Mouse (Mus musculus) lung, embryonic 15.5 days (tissue): Measurements from ENCODE around the gene Mgat3. TPM values are rescaled to one million over a fixed set of nuclear protein-coding genes. Genes with fewer than 3 reads are reported as not detected.

Experiments used
- ATAC-seq: fragments of 200-750 bp; cut with Nextera tagmentation; 2 replicates; pipeline ENCODE4 v1.8.0; 2017; ENCODE audit warnings: moderate number of reproducible peaks, borderline replicate concordance; ENCODE audit not compliant: low FRiP score, low TSS enrichment; ENCODE audit errors: extremely low read depth
- H3K27ac ChIP-seq: fragments of 300-500 bp; sonication (generic); 2 replicates; pipeline ENCODE4 v1.5.1; 2015; ENCODE audit warnings: moderate library complexity, mild to moderate bottlenecking, inconsistent platforms
- H3K27me3 ChIP-seq: fragments of 300-500 bp; sonication (generic); 2 replicates; pipeline ENCODE4 v1.6.1; 2015; ENCODE audit warnings: inconsistent platforms
- H3K36me3 ChIP-seq: fragments of 300-500 bp; sonication (generic); 2 replicates; pipeline ENCODE4 v1.6.1; 2015; ENCODE audit warnings: inconsistent platforms
- H3K4me1 ChIP-seq: fragments of 300-500 bp; sonication (generic); 2 replicates; pipeline ENCODE4 v1.6.1; 2015; ENCODE audit warnings: inconsistent platforms
- H3K4me2 ChIP-seq: fragments of 300-500 bp; sonication (generic); 2 replicates; pipeline ENCODE4 v1.6.1; 2015; ENCODE audit warnings: inconsistent platforms, mild to moderate bottlenecking, moderate library complexity
- H3K4me3 ChIP-seq: fragments of 300-500 bp; sonication (generic); 2 replicates; pipeline ENCODE4 v1.5.1; 2015; ENCODE audit warnings: mild to moderate bottlenecking, inconsistent platforms
- H3K9ac ChIP-seq: fragments of 300-500 bp; sonication (generic); 2 replicates; pipeline ENCODE4 v1.6.1; 2015; ENCODE audit warnings: inconsistent platforms
- H3K9me3 ChIP-seq: fragments of 300-500 bp; sonication (generic); 2 replicates; pipeline ENCODE4 v1.6.1; 2016; ENCODE audit warnings: inconsistent platforms
- WGBS: fragments of 180-500 bp; shearing (Covaris S2); methylation state at CpG from one replicate; pipeline ENCODE4 v1.1.7; 2015; 5-methylcytosine and 5-hydroxymethylcytosine counted together
- polyA plus RNA-seq: library from polyadenylated mRNA; unstranded; fragments of >200 nt; fragmentation: Nextera tagmentation; extraction: Ambion mirVana; gene quantifications from 2 replicates; pipeline ENCODE4 v1.2.1, GENCODE M21; 2015

Gene Mgat3
- polyA plus RNA-seq, 1 experiment from 2014 or later: 5.2 TPM

DNA sequence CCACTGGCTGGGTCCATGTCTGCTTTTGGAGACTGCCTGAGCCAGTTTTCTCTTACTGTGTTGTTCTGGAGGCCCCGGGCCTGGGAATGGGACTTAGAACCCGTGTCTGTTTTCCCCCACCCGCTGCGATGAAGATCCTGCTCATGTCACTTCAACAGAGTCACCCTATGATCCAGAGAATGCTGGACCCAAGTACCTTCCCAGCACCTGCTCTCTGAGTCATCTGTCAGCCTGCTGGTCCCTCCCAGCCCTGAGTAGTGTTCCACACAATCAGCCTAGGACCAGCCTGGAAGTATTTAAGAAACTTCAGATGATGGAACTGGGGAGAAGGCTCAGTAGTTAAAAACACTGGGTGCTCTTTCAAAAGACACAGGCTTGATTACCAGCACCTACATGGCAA, 9.8 kb upstream of the Mgat3 start:
- Histone ChIP-seq H3K36me3 (peaks cover 23% of the 10 kb centered on the region), H3K4me1 (peaks cover 19% of the 10 kb centered on the region), H3K9ac (no peak overlapping the region), H3K4me2 (no peak overlapping the region), H3K27me3 (no peaks in the 10 kb centered on the region), H3K27ac (no peak overlapping the region), H3K4me3 (no peak overlapping the region), H3K9me3 (no peaks in the 10 kb centered on the region)
- no peak for ATAC-seq
- 82% methylated on average over 4 of the region's 4 CpGs for WGBS

DNA sequence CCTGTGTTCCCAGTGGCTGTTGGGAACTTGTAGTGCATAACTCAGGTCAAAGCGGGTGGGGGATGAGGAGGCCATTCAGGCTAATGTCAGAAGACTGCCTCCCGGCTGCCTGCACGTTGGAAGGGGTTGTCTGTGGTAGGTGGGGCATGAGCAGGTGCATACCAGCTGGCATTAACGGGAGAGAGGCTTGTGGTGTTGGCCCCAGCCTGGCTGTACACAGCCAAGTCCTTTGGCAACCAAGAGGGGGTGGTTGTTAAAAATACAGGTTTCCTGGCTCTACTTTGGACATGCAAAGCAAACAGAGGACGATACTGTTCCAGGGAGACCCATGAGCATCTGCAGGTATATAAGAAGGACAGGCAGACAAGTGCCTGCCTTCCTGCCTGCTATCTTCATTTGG, 8.1 kb upstream of the Mgat3 start:
- ATAC-seq: no peak
- Histone ChIP-seq H3K9me3 (no peaks in the 10 kb centered on the region), H3K4me3 (no peak overlapping the region), H3K27ac (no peak overlapping the region), H3K9ac (no peak overlapping the region), H3K4me1 (peaks cover 5% of the 10 kb centered on the region), H3K4me2 (no peak overlapping the region), H3K27me3 (no peaks in the 10 kb centered on the region), H3K36me3 (peaks cover 14% of the 10 kb centered on the region; the same call in 1 of the 2 replicates)
- 42% methylated on average over 5 of the region's 5 CpGs for WGBS

DNA sequence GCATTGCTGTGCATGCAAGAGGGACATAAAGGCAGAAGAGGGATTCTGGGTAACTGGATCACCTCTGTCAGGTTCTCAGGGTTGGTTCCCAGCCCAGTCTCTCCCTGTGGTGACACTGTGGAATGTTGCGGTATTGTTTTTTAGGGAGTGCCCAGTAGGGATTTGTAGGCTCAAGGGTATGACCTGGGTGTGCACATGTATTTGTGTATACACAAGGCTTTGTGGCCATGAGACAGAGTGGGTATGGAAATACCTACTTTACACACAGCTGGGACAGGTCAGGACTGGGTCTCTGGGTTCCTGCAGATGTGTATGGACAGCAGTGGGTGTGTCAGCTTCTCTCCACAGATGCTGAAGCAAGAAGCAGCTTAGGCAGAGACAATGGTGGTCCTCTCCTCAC, 4.0 kb upstream of the Mgat3 start:
- no peak overlapping the region for H3K9ac ChIP-seq
- 81% methylated on average over 1 of the region's 1 CpGs for WGBS
- H3K4me2 ChIP-seq: no peak overlapping the region
- H3K9me3 ChIP-seq: no peaks in the 10 kb centered on the region
- no peaks in the 10 kb centered on the region for H3K36me3 ChIP-seq
- no peak for ATAC-seq
- no peak overlapping the region for H3K27ac ChIP-seq
- peaks cover 22% of the 10 kb centered on the region for H3K4me1 ChIP-seq
- H3K4me3 ChIP-seq: no peak overlapping the region
- no peaks in the 10 kb centered on the region; the same call in 1 of the 2 replicates for H3K27me3 ChIP-seq

DNA sequence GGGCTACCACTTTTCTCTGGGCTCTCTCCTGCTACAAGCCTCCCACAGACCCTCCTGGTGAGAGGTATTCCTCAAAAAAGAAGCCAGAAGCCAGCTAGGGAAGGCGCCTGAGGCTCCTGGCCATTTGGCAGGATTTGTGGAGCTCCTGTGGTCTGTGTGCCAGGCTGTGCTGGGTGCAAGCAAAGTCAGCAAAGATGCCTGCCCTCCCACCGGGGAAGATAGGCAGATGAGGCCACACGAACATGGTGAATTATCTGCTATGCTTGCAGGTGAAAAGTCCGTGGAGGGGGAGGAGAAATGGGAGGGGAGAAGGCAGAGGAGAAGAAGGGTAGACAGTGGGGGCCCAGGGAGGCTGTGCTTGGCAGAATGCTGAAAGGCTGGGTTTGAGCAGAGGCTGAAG, 3.2 kb upstream of the Mgat3 start:
- H3K4me2 ChIP-seq: no peak overlapping the region
- no peak overlapping the region for H3K9ac ChIP-seq
- WGBS: 41% methylated on average over 4 of the region's 4 CpGs
- peaks cover 3% of the 10 kb centered on the region; the same call in 1 of the 2 replicates for H3K27me3 ChIP-seq
- no peaks in the 10 kb centered on the region for H3K9me3 ChIP-seq
- no peaks in the 10 kb centered on the region for H3K36me3 ChIP-seq
- peaks cover 27% of the 10 kb centered on the region for H3K4me1 ChIP-seq
- H3K27ac ChIP-seq: no peak overlapping the region
- H3K4me3 ChIP-seq: no peak overlapping the region
- no peak for ATAC-seq

DNA sequence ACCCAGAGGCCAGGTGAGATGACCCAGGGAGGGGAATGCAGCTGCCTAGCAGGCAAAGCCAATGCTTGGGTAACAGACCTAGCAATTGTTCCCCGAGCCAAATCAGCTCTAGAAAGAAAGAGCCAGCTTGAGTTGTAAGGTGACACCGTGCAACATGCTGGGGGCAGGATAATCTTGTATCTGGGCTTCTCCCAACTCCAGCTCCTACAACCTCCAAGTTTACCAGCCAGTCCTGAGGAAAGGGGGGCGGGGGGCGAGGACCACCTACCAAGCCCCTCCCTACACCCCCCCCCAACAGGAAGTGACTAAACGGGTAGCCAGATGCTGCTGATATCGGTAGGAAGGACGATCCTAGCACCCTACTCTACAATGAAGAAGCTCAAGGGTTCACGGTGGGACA, 2.2 kb upstream of the Mgat3 start:
- Histone ChIP-seq H3K36me3 (no peaks in the 10 kb centered on the region), H3K4me1 (peaks cover 33% of the 10 kb centered on the region), H3K9me3 (no peaks in the 10 kb centered on the region), H3K4me3 (no peak overlapping the region), H3K4me2 (peak overlapping the region; percentile 6; the same call in 1 of the 2 replicates), H3K9ac (no peak overlapping the region), H3K27ac (0 out of 2 replicates have a peak overlapping the region, but pooled peaks have one; percentile 15), H3K27me3 (peaks cover 3% of the 10 kb centered on the region; the same call in 1 of the 2 replicates)
- no peak for ATAC-seq
- 7% methylated on average over 8 of the region's 8 CpGs for WGBS

DNA sequence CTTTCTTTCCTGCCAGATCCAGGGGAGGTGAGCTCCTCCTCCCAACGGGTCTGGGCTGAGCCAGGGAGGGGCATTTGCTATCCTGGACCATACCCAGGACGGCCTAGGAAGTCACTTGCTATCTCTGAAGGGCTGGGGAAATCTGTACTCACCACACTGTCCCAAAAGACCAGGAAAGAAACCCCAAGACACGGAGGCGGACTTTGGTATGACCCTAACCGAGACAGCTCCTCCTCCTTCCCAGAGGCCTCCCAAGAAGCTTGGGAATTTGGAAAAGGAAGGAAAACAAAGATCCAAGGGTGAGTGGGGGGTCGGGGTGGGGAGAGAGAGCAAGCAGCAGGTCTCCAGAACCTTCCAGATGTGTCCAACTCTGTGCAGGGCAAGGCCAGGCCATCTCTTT, 1.7 kb upstream of the Mgat3 start:
- Histone ChIP-seq H3K27ac (0 out of 2 replicates have a peak overlapping the region, but pooled peaks have one; percentile 15), H3K4me1 (peaks cover 36% of the 10 kb centered on the region), H3K4me3 (no peak overlapping the region), H3K4me2 (peak overlapping the region; percentile 6; the same call in 1 of the 2 replicates), H3K36me3 (no peaks in the 10 kb centered on the region), H3K27me3 (peaks cover 3% of the 10 kb centered on the region; the same call in 1 of the 2 replicates), H3K9ac (no peak overlapping the region), H3K9me3 (no peaks in the 10 kb centered on the region)
- WGBS: 16% methylated on average over 6 of the region's 6 CpGs
- no peak for ATAC-seq

DNA sequence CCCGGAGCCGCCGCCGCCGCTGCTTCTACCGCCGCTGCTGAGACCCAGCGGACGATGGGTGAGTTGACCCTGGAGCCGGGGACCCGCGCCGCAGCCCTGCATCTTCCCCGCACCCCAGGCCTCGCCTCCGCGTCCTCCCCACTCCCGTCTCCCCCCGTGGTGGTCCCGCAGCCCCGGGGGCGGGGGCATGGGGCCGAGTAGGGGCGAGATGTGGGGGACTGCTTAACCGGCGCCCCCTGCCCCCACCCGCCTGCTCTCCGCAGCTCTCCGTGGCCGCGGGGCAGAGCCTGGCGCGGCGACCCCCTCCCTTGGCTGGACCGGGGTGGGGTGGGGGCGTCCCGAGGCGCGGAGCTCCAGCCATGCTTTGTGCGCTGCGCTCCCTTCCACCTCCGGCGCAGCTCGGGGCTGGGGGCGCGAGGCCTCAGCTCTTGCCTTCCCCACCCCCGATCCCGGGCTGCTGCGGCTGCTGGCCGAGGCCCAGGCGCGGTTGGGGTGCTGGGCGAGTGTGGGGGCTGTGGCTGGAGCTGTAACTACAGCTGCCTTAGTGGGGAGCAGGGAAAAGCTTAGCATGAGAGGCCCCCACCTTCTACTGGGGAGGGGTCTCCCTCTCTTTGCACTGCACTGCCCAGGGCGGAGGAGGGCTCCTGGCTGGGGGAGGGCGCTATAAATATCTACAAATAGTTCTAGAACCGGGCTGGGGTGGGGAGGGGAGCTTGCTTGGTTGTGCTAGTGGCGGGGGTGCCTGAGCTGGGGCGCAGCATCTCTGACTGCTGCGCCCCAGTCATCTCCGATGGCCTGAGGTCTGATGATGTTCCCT, 468 bp downstream of the Mgat3 start:
- H3K27ac ChIP-seq: peak overlapping the region; percentile 74
- no peaks in the 10 kb centered on the region for H3K36me3 ChIP-seq
- peaks cover 3% of the 10 kb centered on the region; the same call in 1 of the 2 replicates for H3K27me3 ChIP-seq
- peak overlapping the region; percentile 96 for H3K4me2 ChIP-seq
- H3K9me3 ChIP-seq: no peaks in the 10 kb centered on the region
- WGBS: 2% methylated on average over 40 of the region's 60 CpGs
- H3K9ac ChIP-seq: peak overlapping the region; percentile 73
- peak; percentile 45 for ATAC-seq
- peaks cover 42% of the 10 kb centered on the region for H3K4me1 ChIP-seq
- peak overlapping the region; percentile 79 for H3K4me3 ChIP-seq

DNA sequence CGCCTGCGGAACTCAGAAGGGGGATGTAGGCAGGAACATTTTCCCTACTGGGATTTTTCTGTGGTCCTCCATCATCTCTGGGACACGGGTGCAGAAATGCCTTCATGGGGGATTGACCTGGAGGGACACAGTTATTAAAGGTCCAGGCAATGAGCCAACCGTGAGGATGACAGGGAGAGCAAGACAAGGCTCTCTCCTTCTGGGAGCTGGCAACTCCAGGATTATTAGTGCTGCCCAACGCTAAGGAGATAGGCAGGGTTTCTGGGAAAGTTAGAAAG, 1.0 kb downstream of the Mgat3 start:
- Histone ChIP-seq H3K9me3 (no peaks in the 10 kb centered on the region), H3K27ac (peak overlapping the region; percentile 74; the same call in 1 of the 2 replicates), H3K4me3 (peak overlapping the region; percentile 79), H3K4me2 (peak overlapping the region; percentile 96), H3K9ac (peak overlapping the region; percentile 73), H3K27me3 (peaks cover 3% of the 10 kb centered on the region; the same call in 1 of the 2 replicates), H3K36me3 (no peaks in the 10 kb centered on the region), H3K4me1 (peaks cover 48% of the 10 kb centered on the region)
- no peak for ATAC-seq
- WGBS: 10% methylated on average over 5 of the region's 5 CpGs

DNA sequence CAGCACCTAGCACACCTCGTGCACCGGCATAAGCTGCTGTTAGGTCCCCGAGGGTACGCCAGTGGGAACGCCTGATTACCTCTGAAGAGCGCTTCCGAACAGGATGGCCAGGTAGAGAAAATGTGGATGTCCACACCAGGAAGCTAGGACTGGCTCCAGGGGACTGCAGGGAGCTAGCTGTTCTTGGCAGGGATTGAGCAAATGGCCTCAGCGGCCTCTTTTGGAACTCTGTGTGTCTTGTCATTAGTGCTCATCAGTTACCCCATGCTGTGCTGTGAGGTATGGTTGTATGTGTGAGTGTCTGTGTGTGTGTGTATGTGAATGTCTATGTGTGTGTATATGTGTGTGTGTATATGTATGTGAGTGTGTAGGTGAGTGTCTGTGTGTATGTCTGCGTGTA, 1.8 kb downstream of the Mgat3 start:
- 0 out of 2 replicates have a peak overlapping the region, but pooled peaks have one; percentile 79 for H3K4me3 ChIP-seq
- 64% methylated on average over 9 of the region's 9 CpGs for WGBS

DNA sequence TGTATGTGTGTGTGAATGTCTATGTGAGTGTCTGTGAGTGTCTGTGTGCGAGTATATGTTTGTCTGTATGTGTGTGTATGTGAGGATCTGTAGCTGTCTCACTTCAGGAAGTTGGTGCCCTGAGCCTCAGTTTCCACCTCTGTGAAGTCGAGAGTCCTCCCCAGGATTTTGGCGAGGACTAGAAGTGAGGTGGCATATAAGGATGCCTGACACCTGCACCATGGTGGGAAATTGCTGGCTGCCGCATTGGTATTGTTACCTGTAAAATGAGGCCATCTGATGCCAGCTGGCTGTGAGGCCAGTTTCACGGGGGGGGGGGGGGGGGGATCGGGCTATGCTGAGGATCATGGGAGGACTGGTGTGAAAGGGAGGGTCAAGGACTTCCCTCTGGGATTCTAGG, 2.2 kb downstream of the Mgat3 start:
- Histone ChIP-seq H3K36me3 (no peaks in the 10 kb centered on the region), H3K4me1 (peaks cover 55% of the 10 kb centered on the region), H3K4me2 (peak overlapping the region; percentile 96; the same call in 1 of the 2 replicates), H3K9ac (no peak overlapping the region), H3K27ac (no peak overlapping the region), H3K27me3 (peaks cover 3% of the 10 kb centered on the region; the same call in 1 of the 2 replicates), H3K9me3 (no peaks in the 10 kb centered on the region), H3K4me3 (no peak overlapping the region)
- ATAC-seq: no peak
- 70% methylated on average over 4 of the region's 6 CpGs for WGBS

More for the DNA sequence above, 1.8 kb downstream of the Mgat3 start:
- ATAC-seq: no peak
- Histone ChIP-seq H3K27me3 (peaks cover 3% of the 10 kb centered on the region; the same call in 1 of the 2 replicates), H3K9ac (no peak overlapping the region), H3K4me1 (peaks cover 55% of the 10 kb centered on the region), H3K9me3 (no peaks in the 10 kb centered on the region), H3K27ac (no peak overlapping the region), H3K36me3 (no peaks in the 10 kb centered on the region), H3K4me2 (peak overlapping the region; percentile 96)

DNA sequence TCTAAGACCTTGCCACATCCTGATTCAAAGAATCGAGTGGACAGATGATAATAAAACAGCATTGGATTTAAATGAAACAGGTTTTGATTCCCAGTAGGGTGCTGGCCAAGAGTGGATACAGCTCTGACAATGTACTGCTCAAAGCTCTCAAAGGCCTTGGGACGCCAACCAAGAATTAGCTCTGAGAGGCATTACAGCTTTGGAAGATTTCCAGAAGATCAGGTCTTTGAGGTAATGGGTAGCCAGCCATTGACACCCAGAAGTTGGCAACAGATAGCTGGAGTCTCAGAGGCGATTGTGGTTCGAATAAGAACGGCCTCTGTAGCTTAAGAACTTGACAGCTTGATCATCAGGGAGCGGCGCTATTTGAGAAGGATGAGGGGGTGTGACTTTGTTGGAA, 8.0 kb downstream of the Mgat3 start:
- peaks cover 21% of the 10 kb centered on the region; the same call in 1 of the 2 replicates for H3K4me1 ChIP-seq
- H3K27ac ChIP-seq: no peak overlapping the region
- no peaks in the 10 kb centered on the region for H3K36me3 ChIP-seq
- H3K4me2 ChIP-seq: no peak overlapping the region
- ATAC-seq: no peak
- H3K27me3 ChIP-seq: no peaks in the 10 kb centered on the region
- H3K4me3 ChIP-seq: no peak overlapping the region
- 85% methylated on average over 7 of the region's 7 CpGs for WGBS
- no peak overlapping the region for H3K9ac ChIP-seq
- no peaks in the 10 kb centered on the region for H3K9me3 ChIP-seq

DNA sequence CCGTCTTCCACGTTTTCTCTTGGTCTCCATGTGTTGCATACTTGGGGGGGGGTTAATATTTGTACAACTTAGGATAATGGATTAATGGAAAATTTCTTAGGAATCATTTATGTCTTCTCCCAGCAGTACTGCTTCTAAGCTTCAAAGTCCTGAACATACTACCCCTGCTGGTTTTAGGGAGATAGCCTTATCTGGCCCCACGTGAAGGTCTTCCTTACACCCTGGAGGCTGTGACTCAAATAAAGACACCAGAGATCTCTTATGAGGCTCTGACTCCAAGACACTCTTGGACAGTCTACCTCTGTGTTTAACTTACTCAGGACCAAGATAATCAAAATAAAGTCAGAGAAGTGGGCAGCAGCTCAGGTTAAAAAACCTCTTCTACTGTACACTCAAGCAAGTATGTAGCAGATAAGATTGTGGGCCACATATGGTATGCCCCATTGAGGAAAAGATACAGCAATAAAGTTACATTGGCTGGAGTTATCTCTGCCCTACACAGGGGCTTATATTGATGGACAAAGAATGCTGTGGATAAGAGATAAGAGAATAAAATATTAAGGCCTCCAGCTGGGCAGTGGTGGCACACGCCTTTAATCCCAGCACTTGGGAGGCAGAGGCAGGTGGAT, 8.7 kb downstream of the Mgat3 start:
- Histone ChIP-seq H3K27me3 (no peaks in the 10 kb centered on the region), H3K9ac (no peak overlapping the region), H3K4me1 (peaks cover 16% of the 10 kb centered on the region; the same call in 1 of the 2 replicates), H3K4me2 (no peak overlapping the region), H3K9me3 (no peaks in the 10 kb centered on the region), H3K4me3 (no peak overlapping the region), H3K36me3 (no peaks in the 10 kb centered on the region), H3K27ac (no peak overlapping the region)
- ATAC-seq: no peak
- WGBS: 88% methylated on average over 4 of the region's 4 CpGs
